Mouse (Mus musculus) sigmoid colon, adult 10 weeks (tissue): Measurements from ENCODE around the gene Tspan8. TPM values are rescaled to one million over a fixed set of nuclear protein-coding genes. Genes with fewer than 3 reads are reported as not detected.

Experiments used
- polyA plus RNA-seq: library from polyadenylated mRNA; stranded (reverse); fragments of 350-450 nt; fragmentation: Illumina TruSeq; extraction: RNeasy Lipid Tissue Mini Kit (QIAGEN cat#74804); gene quantifications from one replicate; pipeline ENCODE4 v1.2.3, GENCODE M21; 2014; ENCODE audit warnings: low read depth, low replicate concordance

Gene Tspan8
- polyA plus RNA-seq = 1,807 TPM

DNA sequence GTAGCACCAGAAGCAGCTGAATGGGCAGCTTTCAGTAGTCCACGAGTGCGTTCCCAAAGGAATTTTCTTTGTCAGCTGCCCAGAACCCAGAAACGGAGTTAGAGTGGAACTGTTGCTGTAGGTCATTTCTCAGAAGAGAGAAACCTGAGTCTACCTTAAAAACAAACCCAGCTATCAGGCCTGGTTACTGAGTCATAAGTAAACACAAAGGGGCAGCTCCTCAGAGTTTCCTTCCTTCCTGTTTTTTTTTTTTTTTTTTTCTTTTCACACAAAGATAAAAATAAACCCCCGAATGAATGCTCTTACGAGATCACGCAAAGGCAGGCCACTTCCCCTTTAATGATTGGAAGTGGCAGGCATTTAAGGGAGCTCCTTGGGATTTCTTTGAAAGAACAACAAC lies at the start of gene Tspan8:
Tspan8 (plus strand) TSS at position 322 of the 400 bp plus-strand sequence.

Other genes starting within 250 kb of the Tspan8 start
- not detected for gene A930009A15Rik, start 246.8 kb upstream of the Tspan8 start, polyA plus RNA-seq
- gene Lgr5, start 229.1 kb upstream of the Tspan8 start, polyA plus RNA-seq = 16.7 TPM
- gene Ptprr, start 201.4 kb downstream of the Tspan8 start, polyA plus RNA-seq = 75.4 TPM